Mouse (Mus musculus) midbrain, embryonic 13.5 days (tissue): ENCODE data around the gene Akr1e1. TPM values are rescaled to one million over a fixed set of nuclear protein-coding genes. Genes with fewer than 3 reads are reported as not detected.
"Not testable (repeated sequence)": the region's sequence is repeated elsewhere in the genome, so short reads cannot be mapped to it uniquely, and the experiment has no call there.

Experiments
- ATAC-seq: fragments of 200-750 bp; cut with Nextera tagmentation; 2 replicates; pipeline ENCODE4 v1.8.0; 2017; ENCODE audit warnings: mild to moderate bottlenecking, moderate TSS enrichment, moderate library complexity
- H3K27ac ChIP-seq: fragments of 300-500 bp; sonication (generic); 2 replicates; pipeline ENCODE4 v1.5.1; 2015; ENCODE audit warnings: inconsistent platforms, mild to moderate bottlenecking, moderate library complexity
- H3K27me3 ChIP-seq: fragments of 300-500 bp; sonication (generic); 2 replicates; pipeline ENCODE4 v1.6.1; 2015; ENCODE audit warnings: mild to moderate bottlenecking, inconsistent platforms
- H3K36me3 ChIP-seq: fragments of 300-500 bp; sonication (generic); 2 replicates; pipeline ENCODE4 v1.6.1; 2015; ENCODE audit warnings: mild to moderate bottlenecking, inconsistent platforms
- H3K4me1 ChIP-seq: fragments of 300-500 bp; sonication (generic); replicated peaks from 2 replicates; pipeline ENCODE4 v1.6.1; 2015; ENCODE audit warnings: inconsistent platforms
- H3K4me2 ChIP-seq: fragments of 300-500 bp; sonication (generic); replicated peaks from 2 replicates; pipeline ENCODE4 v1.6.1; 2015; ENCODE audit warnings: moderate library complexity, mild to moderate bottlenecking, inconsistent platforms
- H3K4me3 ChIP-seq: fragments of 300-500 bp; sonication (generic); replicated peaks from 2 replicates; pipeline ENCODE4 v1.5.1; 2015; ENCODE audit warnings: mild to moderate bottlenecking, inconsistent platforms
- H3K9ac ChIP-seq: fragments of 300-500 bp; sonication (generic); replicated peaks from 2 replicates; pipeline ENCODE4 v1.6.1; 2015; ENCODE audit warnings: mild to moderate bottlenecking, inconsistent platforms
- H3K9me3 ChIP-seq: fragments of 300-500 bp; sonication (generic); 2 replicates; pipeline ENCODE4 v1.6.1; 2016; ENCODE audit warnings: mild to moderate bottlenecking, inconsistent platforms
- WGBS: fragments of 180-500 bp; shearing (Covaris S2); methylation state at CpG from one replicate; pipeline ENCODE4 v1.1.7; 2015; 5-methylcytosine and 5-hydroxymethylcytosine counted together
- polyA plus RNA-seq: library from polyadenylated mRNA; unstranded; fragments of >200 nt; fragmentation: Nextera tagmentation; extraction: Ambion mirVana; gene quantifications from 2 replicates; pipeline ENCODE4 v1.2.1, GENCODE M21; 2015

Gene Akr1e1
- 40.8 and 54.2 TPM in 2 replicates for polyA plus RNA-seq

- Histone ChIP-seq H3K9ac (peak within 1 kb of the TSS; percentile 74), H3K9me3 (no peaks in the 10 kb centered on the region), H3K27ac (peak within 1 kb of the TSS; percentile 76), H3K4me2 (peak within 1 kb of the TSS; percentile 74), H3K36me3 (no peaks in the 10 kb centered on the region), H3K27me3 (no peaks in the 10 kb centered on the region), H3K4me1 (no peaks in the 10 kb centered on the region), H3K4me3 (peak within 1 kb of the TSS; percentile 71)
- ATAC-seq, result peak; percentile 100
- WGBS, result 3% methylated on average over 10 of the region's 10 CpGs
Measured at GRCm38 (mm10) chr13:4608961-4609409, at the start of gene Akr1e1. TSS of gene Akr1e1 (minus strand) at chr13:4609174.

DNA sequence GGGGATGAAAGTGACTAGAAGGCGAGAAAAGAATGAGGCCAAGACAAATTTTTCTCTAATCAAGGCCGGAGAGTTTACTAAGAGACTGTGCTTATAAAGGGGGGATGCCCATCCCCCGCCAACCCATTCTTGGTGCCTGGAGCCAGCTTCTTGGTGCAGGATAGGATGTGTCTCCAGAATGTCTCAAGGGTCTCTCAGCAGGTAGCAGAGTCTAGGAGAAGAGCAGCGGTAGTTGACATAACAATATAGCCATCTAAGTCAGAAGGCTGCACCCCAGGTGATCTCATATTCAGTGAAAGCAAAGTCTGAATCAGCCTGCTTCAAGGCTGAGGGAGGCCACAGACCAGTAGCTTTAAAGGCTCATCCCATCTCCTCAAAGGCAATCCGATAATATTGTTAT, 49.4 kb upstream of the Akr1e1 start:
- no peak for ATAC-seq
- H3K4me3 ChIP-seq, result no peak overlapping the region
- H3K36me3 ChIP-seq, result no peaks in the 10 kb centered on the region
- no peaks in the 10 kb centered on the region for H3K4me1 ChIP-seq
- H3K27ac ChIP-seq, result no peak overlapping the region
- no peak overlapping the region for H3K4me2 ChIP-seq
- H3K9me3 ChIP-seq, result no peaks in the 10 kb centered on the region
- WGBS, result 84% methylated on average over 5 of the region's 5 CpGs
- H3K9ac ChIP-seq, result no peak overlapping the region
- H3K27me3 ChIP-seq, result no peaks in the 10 kb centered on the region

DNA sequence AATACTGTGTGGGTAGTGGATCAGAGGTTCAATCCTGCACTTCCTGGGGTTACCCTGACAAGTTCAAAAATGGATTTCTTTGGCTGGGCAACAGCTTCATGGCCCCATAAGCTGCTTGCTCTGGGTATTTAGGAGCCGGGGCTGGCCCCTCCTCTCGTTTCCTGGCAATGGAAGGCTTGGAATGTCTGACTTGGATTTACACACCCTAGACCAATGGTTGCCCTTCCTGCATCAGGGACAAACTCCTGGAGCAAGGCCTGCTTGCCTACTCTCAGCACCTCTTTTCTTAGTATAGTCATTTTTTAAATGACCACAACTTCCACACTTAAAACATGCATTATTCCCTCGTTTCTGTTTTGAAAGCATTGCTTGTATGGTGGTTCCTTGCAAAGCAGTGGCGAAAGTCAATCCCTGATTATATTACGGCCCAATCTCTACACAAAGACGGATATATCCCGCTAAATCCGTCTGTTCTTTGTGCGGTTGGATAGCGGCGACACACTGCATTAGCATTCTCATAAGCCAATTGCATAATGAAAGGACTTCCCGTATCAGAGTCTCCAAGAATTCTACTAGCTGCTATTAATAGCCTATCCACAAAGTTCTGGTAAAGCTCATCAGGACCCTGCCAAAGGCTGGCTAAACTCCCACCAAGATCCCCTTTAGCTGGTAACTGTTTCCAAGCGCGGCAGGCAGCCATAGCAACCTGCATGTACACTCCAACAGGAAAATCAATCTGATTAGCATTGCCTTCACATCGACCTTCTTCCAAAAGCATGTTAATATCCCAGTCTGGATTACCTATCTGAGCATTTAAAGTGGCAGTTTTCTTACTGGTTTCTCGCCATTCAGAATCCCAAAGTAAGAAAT, 47.5 kb upstream of the Akr1e1 start:
- H3K9ac ChIP-seq, result no peak overlapping the region
- no peaks in the 10 kb centered on the region for H3K27me3 ChIP-seq
- WGBS, result 70% methylated on average over 16 of the region's 16 CpGs
- H3K4me3 ChIP-seq, result no peak overlapping the region
- H3K9me3 ChIP-seq, result no peaks in the 10 kb centered on the region
- H3K4me1 ChIP-seq, result no peaks in the 10 kb centered on the region
- H3K4me2 ChIP-seq, result no peak overlapping the region
- ATAC-seq, result peak; percentile 78
- no peaks in the 10 kb centered on the region for H3K36me3 ChIP-seq
- no peak overlapping the region for H3K27ac ChIP-seq

DNA sequence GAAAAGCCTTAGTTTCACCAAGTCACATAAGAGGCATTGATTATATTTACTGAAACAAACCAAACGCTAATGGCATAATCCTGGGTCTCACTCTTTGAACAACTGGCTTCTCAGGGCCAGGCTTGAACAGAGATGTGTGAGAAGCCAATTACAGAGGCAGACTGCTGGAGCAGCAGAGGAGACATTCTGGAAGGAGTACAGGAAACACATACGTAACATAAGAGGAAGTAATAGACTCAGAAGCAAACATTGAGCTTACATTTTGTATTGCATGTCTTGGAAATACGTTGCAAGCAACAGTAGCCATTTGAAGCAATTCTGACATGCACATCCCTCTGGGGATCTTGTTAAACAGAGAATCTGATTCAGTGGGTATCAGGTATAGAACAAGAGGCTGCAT, 41.2 kb upstream of the Akr1e1 start:
- WGBS, result 83% methylated on average over 3 of the region's 3 CpGs
- Histone ChIP-seq H3K9me3 (no peaks in the 10 kb centered on the region), H3K4me1 (no peaks in the 10 kb centered on the region), H3K36me3 (no peaks in the 10 kb centered on the region), H3K4me3 (no peak overlapping the region), H3K27ac (no peak overlapping the region), H3K9ac (no peak overlapping the region), H3K4me2 (no peak overlapping the region), H3K27me3 (no peaks in the 10 kb centered on the region)
- ATAC-seq, result no peak

DNA sequence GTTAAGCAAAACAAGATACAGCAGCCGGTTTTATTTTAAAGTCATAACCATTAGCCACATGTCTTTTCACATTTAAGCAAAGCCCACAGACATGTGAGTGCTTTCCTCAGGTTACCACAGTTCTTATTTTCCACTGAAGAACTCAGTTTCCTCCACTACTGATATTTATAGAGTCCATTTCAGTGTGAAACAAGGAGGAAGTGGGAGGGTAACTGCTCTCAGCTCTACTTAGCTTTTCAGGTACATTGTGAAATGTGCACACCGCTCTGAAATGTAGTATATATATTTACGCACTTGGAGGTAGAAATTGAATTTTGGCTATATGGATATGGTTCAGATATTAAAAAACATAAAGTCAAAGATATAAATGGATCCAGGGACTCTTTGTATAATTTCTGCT, 36.3 kb upstream of the Akr1e1 start:
- H3K9me3 ChIP-seq, result no peaks in the 10 kb centered on the region
- H3K4me1 ChIP-seq, result no peaks in the 10 kb centered on the region
- no peak overlapping the region for H3K27ac ChIP-seq
- WGBS, result 98% methylated on average over 3 of the region's 3 CpGs
- ATAC-seq, result no peak
- H3K4me2 ChIP-seq, result no peak overlapping the region
- H3K4me3 ChIP-seq, result no peak overlapping the region
- no peaks in the 10 kb centered on the region for H3K36me3 ChIP-seq
- no peak overlapping the region for H3K9ac ChIP-seq
- H3K27me3 ChIP-seq, result no peaks in the 10 kb centered on the region

DNA sequence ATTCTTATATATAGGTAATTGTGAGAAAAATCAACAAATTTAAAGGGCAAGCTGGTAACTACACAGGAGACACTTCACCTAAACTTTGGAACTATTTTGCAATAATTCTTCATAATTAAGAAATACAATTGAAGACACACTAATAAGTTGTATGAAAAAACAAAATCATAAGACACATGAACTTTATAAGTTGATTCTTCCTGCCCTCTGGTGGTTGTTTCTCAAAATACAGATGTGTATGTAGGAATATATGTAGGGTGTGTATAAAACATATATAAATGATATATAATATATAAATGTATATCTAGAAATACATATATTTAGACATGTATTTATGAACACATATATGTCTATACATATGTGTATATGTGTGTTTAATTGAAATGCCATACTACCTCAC, 1.9 kb upstream of the Akr1e1 start:
- no peak for ATAC-seq
- Histone ChIP-seq H3K4me1 (no peaks in the 10 kb centered on the region), H3K4me2 (no peak overlapping the region), H3K9ac (no peak overlapping the region), H3K27me3 (no peaks in the 10 kb centered on the region), H3K9me3 (no peaks in the 10 kb centered on the region), H3K36me3 (no peaks in the 10 kb centered on the region), H3K27ac (no peak overlapping the region), H3K4me3 (no peak overlapping the region)

GRCm38 (mm10) chr13:4608530-4608929, 444 bp downstream of the Akr1e1 start:
- H3K4me3 ChIP-seq, result peak overlapping the region; percentile 71
- H3K36me3 ChIP-seq, result 0 out of 2 replicates have a peak, but pooled peaks cover 3% of the 10 kb centered on the region
- H3K27ac ChIP-seq, result peak overlapping the region; percentile 76
- WGBS, result 22% methylated on average over 9 of the region's 9 CpGs
- peak overlapping the region; percentile 74 for H3K4me2 ChIP-seq
- no peak for ATAC-seq
- H3K27me3 ChIP-seq, result no peaks in the 10 kb centered on the region
- H3K9me3 ChIP-seq, result no peaks in the 10 kb centered on the region
- no peaks in the 10 kb centered on the region for H3K4me1 ChIP-seq
- peak overlapping the region; percentile 74 for H3K9ac ChIP-seq

DNA sequence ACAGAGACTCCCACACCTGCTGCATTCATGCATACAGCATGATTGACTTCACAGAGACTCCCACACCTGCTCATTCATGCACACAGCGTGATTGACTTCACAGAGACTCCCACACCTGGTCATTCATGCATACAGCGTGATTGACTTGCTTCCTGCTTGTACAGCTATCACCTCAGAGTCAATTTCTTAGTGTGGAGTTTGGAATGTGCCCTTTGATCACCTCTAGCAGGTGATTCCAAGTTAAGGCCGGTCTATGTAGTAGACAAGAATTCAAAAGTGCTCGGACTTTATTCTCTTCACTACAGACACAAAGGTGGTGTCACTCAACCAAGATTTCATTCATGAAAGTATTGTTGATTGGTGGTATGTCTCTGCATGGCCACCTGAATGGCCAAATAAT, 2.2 kb downstream of the Akr1e1 start:
- Histone ChIP-seq H3K4me1 (no peaks in the 10 kb centered on the region), H3K27ac (no peak overlapping the region), H3K4me2 (no peak overlapping the region), H3K9me3 (no peaks in the 10 kb centered on the region), H3K4me3 (no peak overlapping the region), H3K27me3 (no peaks in the 10 kb centered on the region), H3K9ac (no peak overlapping the region), H3K36me3 (peaks cover 14% of the 10 kb centered on the region)
- ATAC-seq, result no peak
- WGBS, result 90% methylated on average over 4 of the region's 4 CpGs

- H3K9me3 ChIP-seq, H3K27ac ChIP-seq, H3K4me3 ChIP-seq, H3K4me1 ChIP-seq, H3K9ac ChIP-seq, H3K4me2 ChIP-seq, ATAC-seq, H3K27me3 ChIP-seq: not testable (repeated sequence)
- 77% methylated on average over 3 of the region's 3 CpGs for WGBS
- peaks cover 48% of the 10 kb centered on the region for H3K36me3 ChIP-seq
Measured at GRCm38 (mm10) chr13:4603431-4603830, 5.5 kb downstream of the Akr1e1 start.

- WGBS, result 95% methylated on average over 1 of the region's 1 CpGs
- no peaks in the 10 kb centered on the region for H3K4me1 ChIP-seq
Measured at GRCm38 (mm10) chr13:4576921-4577320, 32.1 kb downstream of the Akr1e1 start.

DNA sequence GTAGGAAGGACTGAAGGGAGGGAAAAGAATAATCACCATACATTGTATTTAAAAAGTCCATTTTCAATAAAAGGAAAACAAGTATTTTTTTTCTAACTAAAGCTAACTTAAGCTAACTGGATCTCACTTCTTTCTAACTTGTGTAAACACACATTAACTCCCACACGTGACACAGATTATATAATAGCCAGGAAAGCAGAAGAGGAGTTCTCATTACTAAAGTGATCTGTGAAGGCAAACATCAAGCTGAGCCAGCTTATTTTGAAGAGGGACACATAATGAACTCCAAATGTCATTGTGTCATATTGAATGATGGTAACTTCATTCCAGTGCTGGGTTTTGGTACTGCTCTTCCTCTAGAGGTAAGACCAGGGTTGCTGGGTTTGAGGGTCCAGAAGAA, 35.1 kb downstream of the Akr1e1 start, which contains the start of gene Akr1c21:
Gene Akr1c21, plus strand, starts transcription at position 205 of the 400 bp plus-strand sequence.
- Histone ChIP-seq H3K4me2 (no peak within 1 kb of the TSS), H3K4me1 (no peaks in the 10 kb centered on the region), H3K9ac (no peak within 1 kb of the TSS), H3K27me3 (no peaks in the 10 kb centered on the region), H3K4me3 (no peak within 1 kb of the TSS), H3K27ac (no peak within 1 kb of the TSS), H3K36me3 (no peaks in the 10 kb centered on the region), H3K9me3 (0 out of 2 replicates have a peak, but pooled peaks cover 3% of the 10 kb centered on the region)
- no peak for ATAC-seq
- WGBS, result 84% methylated on average over 1 of the region's 1 CpGs

More at GRCm38 (mm10) chr13:4576921-4577320, 32.1 kb downstream of the Akr1e1 start:
- no peaks in the 10 kb centered on the region for H3K27me3 ChIP-seq
- H3K27ac ChIP-seq, result no peak overlapping the region
- H3K9ac ChIP-seq, result no peak overlapping the region
- 0 out of 2 replicates have a peak, but pooled peaks cover 3% of the 10 kb centered on the region for H3K9me3 ChIP-seq
- H3K4me3 ChIP-seq, result no peak overlapping the region
- no peaks in the 10 kb centered on the region for H3K36me3 ChIP-seq
- ATAC-seq, result no peak
- no peak overlapping the region for H3K4me2 ChIP-seq

GRCm38 (mm10) chr13:4565996-4566395, 43.0 kb downstream of the Akr1e1 start:
- H3K4me1 ChIP-seq, result no peaks in the 10 kb centered on the region
- H3K9ac ChIP-seq, result no peak overlapping the region
- H3K27ac ChIP-seq, result no peak overlapping the region
- ATAC-seq, result no peak
- no peaks in the 10 kb centered on the region for H3K27me3 ChIP-seq
- no peak overlapping the region for H3K4me2 ChIP-seq
- no peaks in the 10 kb centered on the region for H3K9me3 ChIP-seq
- 90% methylated on average over 2 of the region's 2 CpGs for WGBS
- H3K36me3 ChIP-seq, result no peaks in the 10 kb centered on the region
- no peak overlapping the region for H3K4me3 ChIP-seq
